Mouse (Mus musculus) E14TG2a.4 (cell line): Measurements from ENCODE around the gene 1810055G02Rik.

ENCODE experiments used
- H3K27me3 ChIP-seq: 2 replicates; pipeline ENCODE4 v1.6.1; 2014; ENCODE audit warnings: low read length, control low read depth; ENCODE audit not compliant: insufficient read depth
- H3K36me3 ChIP-seq: 2 replicates; pipeline ENCODE4 v1.6.1; 2014; ENCODE audit warnings: low read length, control low read depth; ENCODE audit not compliant: insufficient read depth
- H3K4me1 ChIP-seq: replicated peaks from 2 replicates; pipeline ENCODE4 v1.6.1; 2014; ENCODE audit warnings: low read depth, low read length, control low read depth
- H3K4me3 ChIP-seq: replicated peaks from 2 replicates; pipeline ENCODE4 v1.5.1; 2014; ENCODE audit warnings: mild to moderate bottlenecking, low read length
- H3K9me3 ChIP-seq: 2 replicates; pipeline ENCODE4 v1.6.1; 2014; ENCODE audit warnings: low read length, control low read depth
- CTCF ChIP-seq: conservative IDR thresholded peaks from 2 replicates; pipeline ENCODE4 v1.5.1; 2014; ENCODE audit warnings: low read length
- NANOG ChIP-seq: IDR thresholded peaks from 2 replicates; pipeline ENCODE4 v1.6.1; 2014; ENCODE audit warnings: borderline replicate concordance, low read length, mixed read lengths
- POU5F1 ChIP-seq: IDR thresholded peaks from 2 replicates; pipeline ENCODE4 v1.6.1; 2014; ENCODE audit warnings: low read length, borderline replicate concordance

The 1810055G02Rik gene

DNA sequence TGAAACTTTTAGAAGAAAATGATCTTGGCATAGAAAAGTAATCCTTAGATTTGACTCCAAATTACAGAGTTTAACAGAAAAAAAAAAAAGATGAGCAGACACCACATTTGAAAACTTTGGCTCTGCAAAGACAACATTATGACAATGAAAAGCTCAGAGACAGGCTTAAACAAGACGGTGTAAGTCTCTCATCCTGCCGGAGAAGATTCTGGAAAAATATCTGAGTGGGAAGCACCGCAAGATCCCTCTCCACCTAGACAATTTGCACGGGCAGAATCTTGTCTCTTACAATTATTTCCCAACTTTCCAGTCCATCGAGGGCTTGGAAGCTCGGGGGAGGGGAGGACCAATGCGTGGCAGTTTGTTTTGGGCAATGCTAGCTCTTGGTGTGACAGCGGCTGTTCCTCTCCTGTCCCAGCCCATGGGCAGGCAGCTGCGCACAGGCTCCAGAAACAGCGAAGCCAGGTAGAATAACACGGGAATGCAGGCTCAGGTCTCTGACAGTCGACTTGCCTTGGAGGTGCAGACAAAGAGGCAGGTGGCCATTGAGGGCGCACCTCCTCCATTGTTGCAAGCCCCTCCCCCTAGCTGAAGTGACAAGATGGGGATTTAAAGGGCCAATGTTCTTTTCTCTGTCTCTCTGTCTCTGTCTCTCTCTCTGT, 35.9 kb downstream of the 1810055G02Rik start:
- no peak for TF ChIP-seq CTCF
- TF ChIP-seq POU5F1, result no peak
- TF ChIP-seq NANOG, result no peak
- Histone ChIP-seq H3K4me3 (peak overlapping the region; percentile 74), H3K9me3 (peaks cover 29% of the 10 kb centered on the region), H3K36me3 (no peaks in the 10 kb centered on the region), H3K27me3 (no peaks in the 10 kb centered on the region), H3K4me1 (peaks cover 14% of the 10 kb centered on the region)

DNA sequence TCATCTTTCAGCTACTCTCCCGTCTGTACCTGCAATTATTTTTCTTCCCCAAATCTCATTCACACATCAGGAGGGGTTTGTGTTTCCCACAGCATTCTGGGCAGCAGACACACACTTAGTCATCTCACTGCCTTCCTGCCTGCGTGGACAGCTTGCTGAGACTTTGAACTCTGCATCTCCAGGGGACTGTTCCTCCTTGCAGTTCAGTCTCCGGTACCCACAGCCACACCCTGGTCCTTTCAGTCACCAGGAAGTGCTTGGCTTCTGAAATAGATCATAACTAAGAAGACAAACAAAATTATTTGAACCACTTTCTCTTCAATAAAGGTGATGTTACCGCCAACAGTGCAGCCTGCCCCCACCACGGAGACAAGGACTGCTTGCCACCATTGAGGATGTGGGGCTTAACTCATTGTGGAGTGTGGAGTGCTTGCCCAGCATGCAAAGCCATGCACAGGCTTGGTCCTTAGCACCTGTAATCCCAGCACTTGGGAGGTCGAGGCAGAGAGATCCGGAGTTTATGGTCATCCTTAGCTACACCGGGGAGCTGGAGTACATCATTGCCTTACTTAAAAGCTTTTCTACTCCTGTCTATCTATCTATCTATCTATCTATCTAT, 44.6 kb downstream of the 1810055G02Rik start:
- TF ChIP-seq NANOG, result no peak
- no peak for TF ChIP-seq POU5F1
- peaks cover 10% of the 10 kb centered on the region; the same call in 1 of the 2 replicates for H3K4me1 ChIP-seq

DNA sequence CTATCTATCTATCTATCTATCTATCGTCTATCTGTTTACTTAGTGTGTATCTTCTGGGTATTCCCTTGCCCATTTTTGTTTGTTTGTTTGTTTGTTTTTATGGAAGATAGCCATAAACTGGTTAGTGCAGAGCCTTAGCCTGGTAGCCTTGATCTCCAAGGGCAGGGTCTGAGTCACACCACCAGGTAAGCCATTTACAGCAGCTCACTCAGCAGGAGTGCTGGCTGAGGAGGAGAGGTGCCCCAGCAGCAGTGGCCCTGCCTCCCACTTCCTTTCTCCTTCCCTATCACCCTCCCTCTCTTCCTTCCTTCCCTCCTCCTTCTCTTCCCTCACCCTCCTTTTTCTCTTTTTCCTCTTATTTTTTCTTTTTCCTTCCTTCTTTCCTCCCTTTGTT, 45.1 kb downstream of the 1810055G02Rik start:
- TF ChIP-seq POU5F1 (no peak), CTCF (no peak), NANOG (no peak)
- Histone ChIP-seq H3K27me3 (peaks cover 11% of the 10 kb centered on the region; the same call in 1 of the 2 replicates), H3K4me3 (no peak overlapping the region), H3K4me1 (peaks cover 15% of the 10 kb centered on the region), H3K36me3 (no peaks in the 10 kb centered on the region), H3K9me3 (peaks cover 32% of the 10 kb centered on the region)

More for the DNA sequence above, 44.6 kb downstream of the 1810055G02Rik start:
- peaks cover 11% of the 10 kb centered on the region; the same call in 1 of the 2 replicates for H3K27me3 ChIP-seq
- H3K9me3 ChIP-seq, result peaks cover 37% of the 10 kb centered on the region
- H3K4me3 ChIP-seq, result no peak overlapping the region
- H3K36me3 ChIP-seq, result no peaks in the 10 kb centered on the region

DNA sequence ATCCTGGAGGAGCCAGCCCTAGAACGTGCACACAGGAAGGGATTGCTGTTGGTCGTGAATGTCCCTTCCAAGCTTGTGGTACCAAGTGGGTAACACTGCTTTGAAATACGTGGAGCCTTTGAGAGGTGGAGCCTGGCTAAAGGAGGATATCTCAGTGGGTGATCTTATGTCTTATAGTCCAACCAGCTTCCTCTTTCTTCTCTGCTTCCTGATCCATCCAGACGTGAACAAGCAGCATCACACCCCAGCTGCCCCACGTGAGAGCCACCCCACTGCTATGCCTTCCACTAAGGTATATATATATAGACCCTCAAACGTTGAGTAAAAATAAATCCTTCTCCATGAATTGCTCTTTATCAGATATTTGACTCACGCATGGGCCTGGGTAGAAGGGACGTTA, 45.6 kb downstream of the 1810055G02Rik start:
- Histone ChIP-seq H3K27me3 (peaks cover 11% of the 10 kb centered on the region; the same call in 1 of the 2 replicates), H3K36me3 (no peaks in the 10 kb centered on the region), H3K4me3 (no peak overlapping the region), H3K4me1 (peaks cover 16% of the 10 kb centered on the region), H3K9me3 (peaks cover 30% of the 10 kb centered on the region)
- TF ChIP-seq NANOG, result no peak
- TF ChIP-seq CTCF, result no peak
- TF ChIP-seq POU5F1, result no peak

DNA sequence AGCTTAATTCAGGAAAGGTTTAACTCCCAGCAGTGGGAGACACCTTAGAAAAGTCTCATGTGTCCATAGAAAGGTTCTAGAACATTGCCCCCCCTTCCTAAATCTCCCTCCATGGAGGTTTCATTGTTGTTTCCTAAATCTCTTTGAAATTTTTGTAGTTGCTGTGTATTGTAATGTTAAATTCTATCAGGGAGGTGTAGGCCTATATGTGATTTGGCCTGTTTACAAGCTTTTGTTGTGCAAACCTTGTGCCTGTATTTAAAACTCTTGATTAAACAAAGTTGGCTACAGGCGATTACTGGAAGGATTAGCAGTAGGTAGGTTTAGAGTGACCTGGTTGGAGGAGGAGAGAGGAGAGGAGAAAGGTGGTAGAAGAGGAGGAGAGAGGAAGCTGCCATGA, 49.8 kb downstream of the 1810055G02Rik start:
- peaks cover 13% of the 10 kb centered on the region for H3K4me1 ChIP-seq
- peaks cover 41% of the 10 kb centered on the region for H3K9me3 ChIP-seq
- TF ChIP-seq NANOG (peak; percentile 18; the same call in 1 of the 2 replicates), POU5F1 (no peak), CTCF (no peak)

DNA sequence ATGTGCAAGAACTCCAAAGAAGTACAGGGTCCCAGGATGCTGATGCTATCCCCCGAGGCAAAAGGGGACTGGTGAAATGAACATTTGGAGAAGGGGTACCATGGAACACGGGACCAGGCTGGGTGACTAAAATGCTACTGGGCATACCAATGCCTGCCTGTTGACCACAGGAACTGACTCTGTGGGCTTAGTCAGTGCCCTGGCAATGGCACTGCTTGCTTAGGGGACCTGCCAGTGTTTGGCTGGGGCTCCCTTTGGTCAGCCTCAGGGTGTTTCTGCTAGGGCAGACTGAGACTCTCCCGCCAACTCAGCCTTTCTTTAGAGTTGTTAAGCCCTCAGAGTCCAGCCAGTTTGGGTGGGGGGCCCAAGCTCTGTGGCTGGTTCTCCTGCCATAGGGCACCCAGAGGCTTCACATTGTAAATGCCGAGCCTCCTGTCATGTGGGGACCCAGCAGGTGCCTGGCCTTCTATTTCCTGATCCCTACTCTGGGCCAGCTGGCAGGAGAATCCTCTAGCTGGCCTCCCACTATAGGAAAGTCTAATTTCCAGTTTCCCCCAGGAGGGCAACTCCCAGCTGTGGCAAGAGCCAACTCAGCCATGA, 57.2 kb downstream of the 1810055G02Rik start:
- Histone ChIP-seq H3K4me3 (no peak overlapping the region), H3K36me3 (peaks cover 5% of the 10 kb centered on the region), H3K4me1 (peaks cover 23% of the 10 kb centered on the region), H3K9me3 (peaks cover 4% of the 10 kb centered on the region; the same call in 1 of the 2 replicates), H3K27me3 (peaks cover 42% of the 10 kb centered on the region)
- TF ChIP-seq POU5F1 (no peak), CTCF (no peak), NANOG (no peak)

More for the DNA sequence above, 49.8 kb downstream of the 1810055G02Rik start:
- Histone ChIP-seq H3K27me3 (peaks cover 2% of the 10 kb centered on the region; the same call in 1 of the 2 replicates), H3K36me3 (no peaks in the 10 kb centered on the region), H3K4me3 (no peak overlapping the region)

DNA sequence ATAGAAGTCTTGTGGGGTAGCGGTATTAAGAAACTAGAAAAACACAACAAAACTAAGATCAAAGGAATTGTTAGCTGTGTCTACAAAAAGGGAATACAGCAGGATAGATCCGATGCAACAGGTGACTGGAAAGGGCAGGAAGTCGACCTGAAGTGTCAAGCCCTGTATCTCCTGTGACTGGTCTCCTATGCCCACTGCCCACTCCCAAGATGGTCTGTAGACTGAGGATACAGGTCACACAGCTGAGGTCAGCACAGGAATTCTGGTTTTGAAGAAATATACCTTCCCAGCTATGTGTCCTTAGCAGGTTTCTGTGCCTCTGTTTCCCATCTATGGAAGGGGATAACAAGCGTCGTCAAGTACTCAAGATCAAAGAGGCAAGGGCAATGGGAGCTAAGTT, 58.3 kb downstream of the 1810055G02Rik start:
- peaks cover 24% of the 10 kb centered on the region for H3K4me1 ChIP-seq
- TF ChIP-seq POU5F1, result no peak
- no peak for TF ChIP-seq CTCF
- TF ChIP-seq NANOG, result no peak
- no peak overlapping the region for H3K4me3 ChIP-seq
- H3K27me3 ChIP-seq, result peaks cover 42% of the 10 kb centered on the region
- H3K9me3 ChIP-seq, result no peaks in the 10 kb centered on the region
- H3K36me3 ChIP-seq, result peaks cover 10% of the 10 kb centered on the region

DNA sequence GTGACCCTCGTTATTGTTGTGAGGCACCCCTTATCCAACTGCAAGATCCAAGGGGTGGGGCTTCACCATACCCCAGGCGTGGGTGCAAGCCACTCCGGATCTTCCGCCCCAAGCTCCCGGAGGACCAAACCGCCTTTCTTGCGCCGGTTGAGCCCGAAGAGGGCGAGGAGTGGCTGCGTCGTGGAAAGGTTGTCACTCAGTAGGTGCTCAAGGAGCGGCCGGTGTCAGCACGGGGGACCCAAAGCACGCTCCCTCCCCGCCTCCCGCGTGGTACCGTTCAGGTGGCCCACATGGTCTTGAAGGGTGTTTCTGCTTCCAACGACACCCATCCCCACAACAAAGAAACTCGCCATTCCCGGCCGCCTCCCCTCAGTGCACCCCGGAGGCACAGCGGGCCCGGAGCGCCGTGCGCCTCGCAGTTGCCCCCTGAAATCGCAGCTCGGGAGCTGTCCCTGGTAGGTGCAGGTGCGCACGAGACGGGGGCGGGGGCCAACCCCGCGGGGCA, 59.2 kb downstream of the 1810055G02Rik start, which contains the start of gene Kmt5b:
Gene Kmt5b, plus strand, starts transcription at position 146 of the 505 bp plus-strand sequence.
- no peak for TF ChIP-seq POU5F1
- H3K27me3 ChIP-seq, result peaks cover 42% of the 10 kb centered on the region
- peak within 1 kb of the TSS; percentile 95 for H3K4me3 ChIP-seq
- H3K36me3 ChIP-seq, result peaks cover 10% of the 10 kb centered on the region
- H3K9me3 ChIP-seq, result no peaks in the 10 kb centered on the region
- H3K4me1 ChIP-seq, result peaks cover 24% of the 10 kb centered on the region
